Mouse (Mus musculus): ENCODE measurements at regions not wholly inside any gene's neighbourhood (a gene's known extent, or its start where the extent isn't known, plus 50 kb on each side); places are given as distances from the start of the nearest gene placed in this dataset.
A peak's percentile ranks its signal among the peaks of the same experiment; 100 is the strongest.

- no peak for DNase-seq (ENCODE audit: low spot score in 2 of 2)
Measured at GRCm38 (mm10) chr14:61898664-61899063, 291.4 kb downstream of the Kcnrg start.

GRCm38 (mm10) chr14:61904426-61905124 is 297.3 kb downstream of the Kcnrg start:
- no peak for DNase-seq (ENCODE audit: low spot score in 2 of 2)

- no peak for DNase-seq (ENCODE audit: low spot score in 2 of 2)
Measured at GRCm38 (mm10) chr14:61918113-61918512, 310.9 kb downstream of the Kcnrg start.

- no peak for DNase-seq (ENCODE audit: low spot score in 2 of 2)
Measured at GRCm38 (mm10) chr14:61931811-61932210, 324.6 kb downstream of the Kcnrg start.

GRCm38 (mm10) chr14:61941682-61942081 is 334.4 kb downstream of the Kcnrg start:
- no peak for DNase-seq (ENCODE audit: low spot score in 2 of 2)

GRCm38 (mm10) chr14:61945659-61946058 is 338.4 kb downstream of the Kcnrg start:
- DNase-seq (ENCODE audit: low spot score in 2 of 2), result no peak

GRCm38 (mm10) chr14:61949446-61949845 is 342.2 kb downstream of the Kcnrg start:
- DNase-seq (ENCODE audit: low spot score in 2 of 2), result no peak

- DNase-seq (ENCODE audit: low spot score in 2 of 2), result no peak
Measured at GRCm38 (mm10) chr14:61950004-61950403, 342.4 kb upstream of the Rnaseh2b start.

GRCm38 (mm10) chr14:61953029-61953428 is 339.4 kb upstream of the Rnaseh2b start:
- no peak for DNase-seq (ENCODE audit: low spot score in 2 of 2)

- no peak for DNase-seq (ENCODE audit: low spot score in 2 of 2)
Measured at GRCm38 (mm10) chr14:61955416-61955815, 337.0 kb upstream of the Rnaseh2b start.

GRCm38 (mm10) chr14:61960243-61960957 is 332.0 kb upstream of the Rnaseh2b start:
- no peak for DNase-seq (ENCODE audit: low spot score in 2 of 2)

GRCm38 (mm10) chr14:61968467-61968866 is 323.9 kb upstream of the Rnaseh2b start:
- DNase-seq (ENCODE audit: low spot score in 2 of 2), result no peak

GRCm38 (mm10) chr14:61968957-61969535 is 323.3 kb upstream of the Rnaseh2b start:
- DNase-seq (ENCODE audit: low spot score in 2 of 2), result no peak

GRCm38 (mm10) chr14:61970591-61970990 is 321.8 kb upstream of the Rnaseh2b start:
- no peak for DNase-seq (ENCODE audit: low spot score in 2 of 2)

GRCm38 (mm10) chr14:61971100-61972088 is 321.0 kb upstream of the Rnaseh2b start:
- DNase-seq (ENCODE audit: low spot score in 2 of 2), result peak; percentile 52 to 71

GRCm38 (mm10) chr14:61975301-61975732 is 317.1 kb upstream of the Rnaseh2b start:
- DNase-seq (ENCODE audit: low spot score in 2 of 2), result no peak

GRCm38 (mm10) chr14:61980581-61980980 is 311.8 kb upstream of the Rnaseh2b start:
- DNase-seq (ENCODE audit: low spot score in 2 of 2), result no peak

GRCm38 (mm10) chr14:61985575-61985974 is 306.8 kb upstream of the Rnaseh2b start:
- no peak for DNase-seq (ENCODE audit: low spot score in 2 of 2)

GRCm38 (mm10) chr14:61986203-61986602 is 306.2 kb upstream of the Rnaseh2b start:
- no peak for DNase-seq (ENCODE audit: low spot score in 2 of 2)

- no peak for DNase-seq (ENCODE audit: low spot score in 2 of 2)
Measured at GRCm38 (mm10) chr14:61995253-61995652, 297.1 kb upstream of the Rnaseh2b start.

GRCm38 (mm10) chr14:61997736-61998135 is 294.7 kb upstream of the Rnaseh2b start:
- DNase-seq (ENCODE audit: low spot score in 2 of 2), result no peak

- DNase-seq (ENCODE audit: low spot score in 2 of 2), result peak; percentile 16 to 38
Measured at GRCm38 (mm10) chr14:61998259-61998658, 294.1 kb upstream of the Rnaseh2b start.

Measured in natural killer cell, adult 2 months (primary cell).